Mouse (Mus musculus): ENCODE data around the gene Rgs9.
"Not testable (repeated sequence)": the region's sequence is repeated elsewhere in the genome, so short reads cannot be mapped to it uniquely, and the experiment has no call there.

Gene Rgs9

DNA sequence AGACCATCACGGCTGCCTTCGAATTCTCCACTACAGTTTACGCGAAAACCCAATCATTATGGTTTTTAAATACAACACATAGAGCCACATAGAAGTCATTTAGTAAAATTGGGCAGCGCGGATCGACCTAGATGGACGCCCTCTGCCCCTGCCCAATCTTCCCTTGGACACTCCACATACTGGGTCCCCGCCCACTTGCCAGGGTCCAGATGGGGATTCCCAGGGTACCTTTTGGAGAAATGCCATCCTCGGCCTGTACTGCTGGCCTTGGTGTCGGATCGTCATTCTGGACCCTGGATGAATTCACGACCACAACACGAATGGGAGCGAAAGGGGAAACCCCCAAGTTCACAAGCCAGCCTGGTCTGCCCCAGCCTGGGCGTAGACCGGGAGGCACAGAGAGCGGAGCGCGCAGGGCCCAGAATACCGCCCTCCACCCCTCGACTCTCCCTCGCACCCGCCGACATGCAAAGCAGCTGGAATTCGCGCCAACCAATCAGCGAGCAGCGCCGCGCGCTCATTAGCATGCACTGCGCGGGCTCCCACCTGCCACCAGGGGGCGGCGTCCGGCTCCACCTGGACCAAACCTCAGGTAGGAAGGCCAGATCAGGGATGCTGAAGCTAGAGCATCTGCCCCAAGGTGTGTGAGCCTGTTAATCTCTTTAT lies at the start of gene Rgs9:
Gene Rgs9 (minus strand): TSS at position 420 of the 666 bp plus-strand sequence.
- DNase-seq (ENCODE audit: low read depth), result peak; percentile 87

DNA sequence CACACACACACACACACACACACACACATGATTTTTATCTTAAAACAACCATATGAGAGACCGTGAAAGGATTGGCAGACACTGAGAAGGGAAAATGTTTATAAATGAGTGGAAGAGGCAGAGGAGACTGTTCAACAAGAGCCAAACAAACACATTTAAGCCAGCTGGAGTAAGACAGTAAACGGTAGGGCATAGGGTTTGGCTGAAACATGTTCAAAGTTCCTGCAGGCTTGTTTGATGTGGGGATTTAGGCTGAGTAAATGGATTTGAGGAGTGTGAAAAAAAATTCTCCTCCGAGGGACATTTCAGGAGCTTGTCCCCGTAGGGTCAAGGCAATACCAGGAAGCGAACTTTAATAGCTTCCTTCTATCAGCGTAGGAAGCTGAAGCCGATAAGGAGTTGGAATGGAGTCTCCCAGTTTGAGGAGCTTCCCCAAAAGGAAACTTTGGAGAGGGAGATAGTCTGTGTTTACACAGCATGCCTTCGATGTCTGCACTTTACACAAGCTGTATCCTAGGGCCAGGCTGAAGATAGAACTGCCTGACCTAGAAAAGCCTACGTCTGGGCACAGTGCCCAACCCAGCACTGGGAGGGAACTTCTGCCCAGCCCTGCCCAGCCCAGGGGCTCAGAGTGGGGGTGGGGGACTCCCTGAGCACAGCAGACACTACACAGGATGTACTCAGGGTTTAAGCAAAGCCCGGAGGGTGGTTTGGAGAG lies 49.5 kb upstream of the Rgs9 start:
- no peak for DNase-seq (ENCODE audit: low read depth)

DNA sequence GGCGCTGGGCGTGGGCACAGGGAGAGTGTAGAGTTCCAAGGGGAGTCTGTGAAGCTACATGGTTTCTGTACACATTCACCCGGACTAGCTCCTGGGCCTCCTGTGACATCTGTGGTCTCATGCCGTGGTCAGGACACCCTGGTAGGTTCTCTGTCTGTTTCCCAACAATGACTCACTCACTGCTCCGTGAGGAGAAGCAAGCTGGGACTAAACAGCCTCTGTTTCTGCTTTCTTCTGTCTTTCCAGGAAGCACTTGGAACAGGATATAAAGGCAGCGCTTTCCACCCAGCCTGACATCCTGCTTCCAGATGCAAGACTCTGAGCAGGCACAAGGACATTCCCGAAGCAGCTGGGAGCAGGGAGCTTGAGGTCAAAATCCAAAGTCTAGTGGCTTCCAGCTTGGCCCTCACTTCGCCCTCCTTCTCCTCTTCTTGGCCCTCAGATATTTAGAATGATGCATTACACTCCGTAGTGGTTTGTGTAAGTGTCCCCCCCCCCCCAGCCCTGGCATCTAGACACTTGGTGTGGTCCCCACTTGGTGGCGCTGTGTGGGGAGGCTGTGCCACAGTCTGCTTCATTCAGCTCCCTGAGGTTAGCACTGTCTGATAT lies 46.2 kb upstream of the Rgs9 start:
- DNase-seq (ENCODE audit: low read depth), result peak; percentile 38

DNA sequence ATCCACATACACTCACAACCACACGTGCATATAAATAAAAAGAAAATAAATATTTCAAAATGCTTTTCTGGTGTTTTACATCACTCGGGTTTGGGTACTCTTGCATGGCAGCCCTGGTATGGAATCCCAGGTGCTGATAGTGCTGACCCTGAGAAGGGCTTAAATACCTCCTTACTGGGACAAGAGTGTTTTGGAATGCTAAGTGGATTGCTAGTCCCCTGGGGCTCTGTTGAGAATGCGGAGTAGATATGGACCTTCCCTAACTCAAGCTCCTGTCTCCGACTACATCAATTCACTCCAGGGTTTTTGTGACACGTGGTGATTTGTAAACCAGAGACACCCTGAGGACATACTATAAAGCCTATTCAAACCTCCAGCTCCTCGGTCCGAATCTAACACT lies 45.6 kb upstream of the Rgs9 start:
- DNase-seq (ENCODE audit: low read depth), result no peak

DNA sequence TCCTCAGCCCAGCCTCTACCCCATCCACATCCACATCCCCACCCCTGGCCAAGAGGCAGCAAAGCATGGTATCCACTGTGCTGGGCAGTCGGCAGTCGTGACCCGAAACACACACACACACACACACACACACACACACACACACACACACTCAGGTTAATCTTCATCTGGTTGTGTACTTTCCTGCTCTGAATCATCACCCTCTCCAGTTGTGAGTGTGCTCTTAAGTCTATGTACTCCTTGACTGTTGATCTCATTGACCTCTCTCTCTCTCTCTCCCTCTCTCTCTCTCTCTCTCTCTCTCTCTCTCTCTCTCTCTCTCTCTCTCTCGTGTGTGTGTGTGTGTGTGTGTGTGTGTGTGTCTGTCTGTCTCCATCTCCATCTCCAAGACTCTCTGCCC lies 44.7 kb upstream of the Rgs9 start:
- DNase-seq (ENCODE audit: low read depth), result not testable (repeated sequence)

DNA sequence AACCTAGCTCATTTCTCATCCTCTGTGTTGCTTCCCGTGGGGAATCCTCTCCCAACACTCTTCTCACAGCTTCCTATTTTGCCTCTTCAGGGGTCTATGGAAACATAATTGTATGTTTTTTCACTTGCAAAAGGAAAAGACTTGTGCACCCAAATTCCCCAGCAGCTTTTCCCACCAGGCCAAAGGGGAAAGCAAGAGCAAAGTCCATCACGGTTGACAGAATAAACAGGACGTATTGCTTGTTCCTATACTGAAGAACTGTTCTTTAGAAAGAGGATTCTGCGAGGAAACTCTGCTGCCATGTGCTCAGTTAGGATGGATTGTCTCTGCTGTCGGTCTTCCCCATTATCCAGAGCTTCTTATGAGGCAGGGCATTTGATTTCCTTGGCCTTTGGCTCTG lies 42.6 kb upstream of the Rgs9 start:
- DNase-seq (ENCODE audit: low read depth), result no peak

DNA sequence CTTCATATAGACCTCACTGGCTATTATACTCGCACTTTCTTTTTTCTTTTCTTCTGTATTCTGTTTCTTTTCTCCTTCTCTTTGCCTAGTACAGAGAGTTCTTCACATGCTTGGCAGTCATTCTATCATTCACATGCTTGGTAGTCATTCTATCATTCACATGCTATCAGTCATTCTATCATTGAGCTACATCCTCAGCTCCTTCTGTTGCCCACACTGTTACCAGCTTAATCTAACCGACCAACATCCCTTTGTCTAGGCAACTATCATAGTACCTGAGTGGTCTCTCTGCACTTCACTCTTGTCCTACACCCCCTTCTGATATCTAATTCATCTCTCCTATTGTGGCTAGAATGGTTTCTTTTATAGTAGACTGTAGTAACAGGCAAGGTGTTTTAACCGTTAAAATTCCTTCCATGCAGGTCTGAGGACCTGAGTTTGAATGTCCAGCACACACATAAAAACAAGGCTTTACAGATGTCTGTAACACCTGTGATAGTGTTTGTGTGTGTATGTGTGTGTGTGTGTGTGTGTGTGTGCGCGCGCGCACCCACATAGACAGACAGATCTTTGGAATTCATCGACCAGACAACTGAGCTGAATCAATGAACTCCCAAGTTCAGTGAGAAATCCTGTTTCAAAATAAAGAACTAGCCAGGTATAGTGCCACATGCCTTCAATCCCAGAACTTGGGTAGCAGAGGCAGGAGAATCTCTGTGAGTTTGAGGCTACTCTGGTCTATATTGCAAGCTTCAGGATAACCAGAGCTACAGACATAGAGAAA lies 41.4 kb upstream of the Rgs9 start:
- DNase-seq (ENCODE audit: low read depth), result no peak

DNA sequence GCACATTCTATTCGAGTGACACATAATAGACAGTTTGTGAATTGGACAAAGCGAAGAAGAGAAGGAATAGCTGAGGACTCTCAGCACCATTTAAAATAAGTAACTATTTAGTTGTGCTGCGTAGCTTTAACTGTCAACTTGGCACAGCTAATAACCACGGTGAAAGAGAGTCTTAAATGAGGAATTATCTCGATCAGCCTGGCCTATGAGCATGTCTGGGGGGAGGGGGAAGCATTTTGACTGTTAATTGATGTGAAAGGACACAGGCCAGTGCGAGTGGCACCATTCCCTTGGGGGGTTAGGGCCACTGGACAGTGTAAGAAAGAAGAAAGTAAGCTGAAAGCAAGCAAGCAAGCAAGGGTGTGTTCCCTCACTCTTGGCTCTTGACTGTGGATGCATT lies 38.0 kb upstream of the Rgs9 start:
- no peak for DNase-seq (ENCODE audit: low read depth)

DNA sequence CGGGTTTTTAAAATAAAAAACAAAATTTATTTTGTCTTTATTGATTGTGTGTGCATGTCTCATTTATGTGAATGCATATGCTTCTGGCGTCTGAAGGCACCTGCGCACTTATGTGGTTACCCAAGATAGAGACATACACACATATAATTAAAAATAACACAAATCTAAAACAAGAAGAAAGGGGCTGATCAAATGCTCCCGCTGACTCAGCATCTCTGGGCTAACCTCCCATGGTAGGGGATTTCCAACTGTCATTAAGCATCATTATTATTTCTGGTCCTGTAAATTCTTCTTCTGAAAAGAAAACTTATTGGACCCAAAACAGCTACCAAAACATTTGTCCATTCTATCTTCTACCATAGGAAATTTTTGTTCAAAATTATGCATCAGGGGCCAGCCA lies 36.8 kb upstream of the Rgs9 start:
- no peak for DNase-seq (ENCODE audit: low read depth)

DNA sequence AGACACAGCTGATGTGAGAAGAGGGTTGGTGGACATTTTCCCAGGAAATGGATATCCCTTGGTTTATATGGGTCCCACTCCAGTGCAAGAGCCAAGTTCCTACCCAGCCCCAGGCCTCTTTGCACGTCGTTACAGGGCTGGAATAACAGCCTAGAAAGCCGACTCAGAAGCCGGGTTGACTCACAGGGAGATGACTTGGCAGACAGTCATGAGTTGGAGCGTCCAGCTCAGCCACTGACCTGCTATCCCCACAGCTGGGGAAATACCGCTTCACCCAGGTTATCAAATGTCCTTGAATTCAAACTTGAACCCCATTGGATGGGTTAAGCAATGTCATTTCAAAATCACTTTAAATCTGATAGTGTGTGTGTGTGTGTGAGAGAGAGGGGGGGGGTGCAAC lies 34.8 kb upstream of the Rgs9 start:
- no peak for DNase-seq (ENCODE audit: low read depth)

DNA sequence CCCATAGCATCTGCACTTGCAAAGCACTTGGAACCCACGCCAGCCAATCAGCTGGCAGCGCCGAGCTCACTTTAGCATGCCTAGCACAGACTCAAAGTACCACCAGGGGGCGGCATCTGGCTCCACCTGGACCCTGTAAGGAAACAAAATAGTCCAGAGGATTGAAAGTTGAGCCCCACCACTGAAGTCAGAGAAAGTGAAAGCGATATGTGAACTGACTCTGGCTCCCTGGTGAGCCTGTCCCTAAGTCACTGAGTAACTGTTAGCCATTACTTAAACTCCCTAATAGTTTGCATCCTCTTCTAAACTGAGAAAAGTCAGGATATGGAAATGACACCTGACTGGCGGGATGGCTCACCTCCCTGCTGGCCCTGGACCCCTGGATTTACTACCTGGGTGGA lies 33.5 kb upstream of the Rgs9 start:
- peak; percentile 96 for DNase-seq (ENCODE audit: low read depth)

DNA sequence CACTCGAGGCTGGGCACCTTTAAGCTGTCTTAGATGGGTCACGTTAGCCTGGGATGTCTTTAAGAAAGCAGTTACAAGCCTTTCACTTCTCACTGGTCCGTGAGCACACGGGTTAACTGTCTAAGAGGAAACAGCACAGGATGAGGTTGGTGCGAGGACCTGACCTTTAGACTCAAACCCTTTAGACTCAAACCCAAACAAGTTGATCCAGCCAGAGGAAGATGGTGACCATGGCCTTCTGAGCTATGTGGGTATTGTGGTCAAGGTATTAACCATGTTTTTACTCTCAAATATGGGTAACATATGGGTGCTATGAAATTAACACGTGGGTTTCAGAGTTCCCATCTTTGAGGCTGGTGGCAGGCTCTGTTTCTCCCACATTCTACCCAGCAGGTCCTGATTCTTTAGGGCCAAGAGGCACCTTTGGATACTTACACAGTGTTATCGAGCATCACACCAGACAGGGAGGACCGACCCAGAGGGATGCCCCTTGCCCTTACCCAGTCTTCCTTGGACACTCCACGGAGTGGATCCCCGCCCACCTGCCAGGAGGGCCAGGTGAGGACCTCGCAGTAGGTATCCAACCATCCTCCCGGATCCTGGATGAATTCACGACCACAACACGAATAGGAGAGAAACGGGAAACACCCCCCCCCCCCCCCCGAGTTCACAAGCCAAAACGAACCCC lies 32.9 kb upstream of the Rgs9 start:
- DNase-seq (ENCODE audit: low read depth), result no peak

DNA sequence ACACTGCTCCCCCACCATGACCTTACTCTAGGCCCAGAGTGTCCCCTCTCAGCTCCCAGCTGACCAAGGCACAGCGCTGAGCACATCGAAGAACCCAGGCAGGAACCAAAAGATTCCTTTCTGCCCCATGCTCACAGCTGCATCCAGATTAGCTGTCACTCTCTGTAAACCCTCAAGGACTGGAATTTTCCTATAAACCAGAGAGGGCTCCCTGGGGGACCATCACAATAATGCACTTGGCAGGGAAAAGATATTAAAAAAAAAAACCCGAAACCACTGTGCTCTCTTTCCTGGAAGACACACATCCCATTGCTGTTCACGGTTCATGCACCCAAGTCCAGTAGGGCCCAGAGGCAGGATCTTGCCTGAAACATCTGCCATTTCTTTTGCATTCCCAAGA lies 31.4 kb upstream of the Rgs9 start:
- no peak for DNase-seq (ENCODE audit: low read depth)

DNA sequence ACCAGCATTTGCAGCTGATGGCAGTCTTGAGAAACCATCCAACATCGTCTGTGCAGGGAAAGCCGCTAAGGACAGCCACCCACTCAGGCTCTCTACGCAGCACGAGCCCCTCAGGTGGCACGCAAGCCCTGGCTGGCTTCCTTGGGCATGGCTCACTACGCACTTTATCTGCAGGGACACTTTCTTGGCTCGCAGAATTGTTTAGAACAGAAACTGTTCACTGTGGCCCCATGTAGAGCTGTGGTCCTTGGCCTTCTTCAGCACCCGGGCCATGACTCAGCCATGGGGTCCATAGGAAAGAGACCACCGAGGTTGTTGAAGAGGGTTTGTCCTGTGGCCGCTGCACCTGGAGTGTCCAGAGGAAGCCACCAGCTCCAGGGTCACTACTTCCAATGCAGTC lies 30.0 kb upstream of the Rgs9 start:
- DNase-seq (ENCODE audit: low read depth), result no peak

DNA sequence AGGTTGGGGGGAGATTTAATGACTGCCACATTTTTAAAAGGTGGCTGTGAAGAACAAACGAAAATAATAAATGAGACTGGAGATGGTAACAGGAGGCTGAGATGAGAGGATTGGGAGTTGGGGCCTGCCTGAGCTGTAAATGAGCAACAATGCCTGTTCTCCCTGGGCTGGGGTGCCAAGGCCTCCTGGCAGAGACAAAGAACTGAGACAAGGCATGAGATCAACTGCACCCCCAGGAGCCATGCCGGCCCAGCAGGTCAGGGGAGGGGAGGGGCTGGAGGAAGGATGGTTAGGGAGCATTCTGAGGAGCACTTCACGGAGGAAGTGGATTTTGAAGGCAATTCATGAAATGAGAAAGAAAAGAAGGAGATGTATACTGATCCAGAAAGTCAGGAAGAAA lies 29.5 kb upstream of the Rgs9 start:
- no peak for DNase-seq (ENCODE audit: low read depth)

DNA sequence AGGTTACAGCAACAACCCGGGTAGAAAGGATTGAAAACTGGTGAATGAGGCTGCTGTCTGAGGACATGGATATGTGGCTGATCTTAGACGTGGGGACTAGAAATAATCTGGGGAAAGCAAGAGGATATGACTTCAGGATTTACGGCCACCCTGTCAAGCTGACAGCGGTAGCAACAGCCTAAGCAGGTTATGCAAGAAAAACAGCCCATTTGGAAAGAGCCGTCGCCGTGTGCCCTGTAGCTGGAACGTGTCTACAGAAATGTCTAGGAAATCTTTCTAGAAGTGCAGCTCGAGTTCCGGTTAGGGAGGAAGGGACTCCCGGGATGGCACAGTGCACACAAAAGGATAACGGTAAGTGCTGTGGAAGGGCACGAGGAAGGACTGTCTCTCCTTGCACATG lies 28.3 kb upstream of the Rgs9 start:
- DNase-seq (ENCODE audit: low read depth), result no peak

DNA sequence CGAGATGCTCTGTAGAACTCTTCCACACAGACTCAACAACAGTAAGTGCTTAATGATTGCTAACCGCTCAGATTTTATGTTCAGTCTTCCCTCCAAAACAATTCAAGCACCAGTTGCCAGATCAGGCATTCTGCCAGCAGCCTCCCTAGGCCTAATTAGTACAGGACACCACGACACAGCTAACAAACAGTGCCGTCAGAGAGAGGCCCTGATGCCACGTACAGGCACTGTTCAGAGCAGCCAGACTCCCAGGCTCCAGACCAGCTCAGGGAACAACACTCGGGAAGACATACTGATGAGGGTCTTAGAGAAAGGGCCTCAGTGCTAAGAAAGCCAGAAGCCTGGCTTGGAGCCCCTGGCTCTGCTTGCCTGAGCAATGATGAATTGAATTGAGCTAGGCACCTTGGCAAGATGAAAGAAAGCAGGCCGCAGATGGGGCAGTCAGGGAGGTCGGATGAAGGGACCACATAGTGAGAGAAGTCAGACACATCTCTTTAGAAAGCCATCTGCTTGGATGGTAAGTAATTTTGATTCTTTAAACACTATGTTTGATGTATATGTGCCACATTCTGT lies 22.5 kb upstream of the Rgs9 start:
- DNase-seq (ENCODE audit: low read depth), result no peak

DNA sequence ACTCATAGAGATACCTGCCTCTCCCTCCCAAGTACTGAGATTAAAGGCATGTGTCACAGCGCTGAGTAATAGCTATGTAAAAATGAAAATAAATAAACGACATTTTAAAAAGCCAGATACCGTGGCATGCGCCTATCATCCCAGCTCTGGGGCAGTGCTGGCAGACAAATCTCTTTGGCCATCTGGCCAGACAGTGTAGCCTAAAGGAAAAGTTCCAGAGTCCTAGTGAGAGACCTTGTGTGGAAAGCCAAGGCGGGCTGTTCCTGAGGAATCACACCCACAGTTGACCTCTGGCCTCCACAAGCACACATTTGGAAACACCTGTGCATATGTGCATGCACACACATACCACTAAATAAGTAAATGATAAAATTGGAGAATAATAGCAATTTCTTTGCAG lies 22.0 kb upstream of the Rgs9 start:
- no peak for DNase-seq (ENCODE audit: low read depth)

DNA sequence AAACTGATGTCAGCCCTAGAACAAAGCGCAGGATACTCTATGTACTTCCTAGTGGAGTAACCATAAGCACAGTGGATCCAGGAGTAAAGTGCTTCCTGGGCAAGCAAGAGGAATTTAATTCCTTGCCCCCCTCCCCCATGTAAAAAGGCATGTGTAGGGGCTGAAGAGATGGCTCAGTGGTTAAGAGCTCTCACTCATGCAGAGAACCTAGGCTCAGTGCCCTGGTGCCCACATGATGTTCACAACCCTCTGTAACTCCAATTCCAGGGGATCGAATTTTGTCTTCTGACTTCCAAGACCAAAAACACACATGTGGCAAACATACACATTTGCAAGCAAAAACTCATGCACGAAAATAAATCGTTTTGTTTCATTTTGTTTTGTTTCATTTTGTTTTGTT lies 21.5 kb upstream of the Rgs9 start:
- DNase-seq (ENCODE audit: low read depth), result no peak

DNA sequence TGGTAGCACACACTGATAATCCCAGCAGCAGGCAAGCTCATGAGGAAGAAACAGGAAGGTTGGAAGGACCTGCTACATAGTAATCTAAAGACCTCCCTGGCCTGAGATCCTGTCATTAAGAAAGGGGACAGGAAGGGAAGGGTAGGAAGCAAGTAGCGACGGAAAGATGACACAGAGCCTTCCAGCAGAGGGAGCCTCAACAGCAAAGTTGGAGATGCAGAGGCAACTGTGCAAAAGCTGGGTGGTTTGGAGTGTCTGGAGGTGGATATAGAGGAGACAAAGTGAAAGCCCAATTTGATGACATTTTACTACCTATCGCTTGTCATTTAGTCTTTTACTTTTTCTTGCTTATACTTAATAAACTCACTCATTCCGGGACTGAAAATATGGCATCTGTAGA lies 19.0 kb upstream of the Rgs9 start:
- no peak for DNase-seq (ENCODE audit: low read depth)

DNA sequence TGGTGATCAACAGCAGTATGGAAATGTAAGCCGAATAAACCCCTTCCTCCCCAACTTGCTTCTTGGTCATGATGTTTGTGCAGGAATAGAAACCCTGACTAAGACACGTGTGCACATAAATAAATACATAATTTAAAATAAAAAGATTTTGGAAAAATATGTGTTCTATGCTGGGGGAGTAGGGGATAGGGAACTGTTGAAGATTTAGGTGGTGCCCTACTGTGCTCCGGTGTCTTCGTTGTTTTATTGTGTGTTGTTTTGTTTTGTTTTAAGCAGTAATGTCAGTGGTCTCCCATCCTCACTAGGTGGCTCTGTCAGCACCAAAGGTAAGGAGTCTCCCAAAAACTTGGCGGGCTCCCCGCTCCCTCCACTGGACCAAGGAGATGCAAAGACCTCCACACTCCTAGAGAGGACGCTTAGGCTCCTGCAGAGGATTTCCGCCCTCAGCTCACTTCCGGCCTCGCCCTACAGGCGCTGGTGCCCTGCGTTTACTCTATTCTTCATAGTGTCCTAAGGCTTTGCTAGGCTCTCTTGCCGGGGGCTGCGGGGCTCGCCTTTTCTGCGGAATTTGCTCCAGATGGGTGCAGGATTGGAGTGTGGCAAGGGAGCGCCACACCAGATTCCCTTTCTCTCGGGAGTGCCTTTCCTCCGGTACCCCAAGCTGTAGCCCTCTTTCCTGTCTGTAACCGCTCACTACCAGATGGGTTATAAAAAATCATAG lies 14.1 kb upstream of the Rgs9 start:
- no peak for DNase-seq (ENCODE audit: low read depth)

Measured in c-Kit-positive CD71-negative TER-119-negative erythroid progenitor cells, embryonic 14.5 days (primary cell).